Mouse (Mus musculus): Measurements from ENCODE around the gene Wdr95.

Gene Wdr95

GRCm38 (mm10) chr5:149623815-149624675 is 95.6 kb downstream of the Wdr95 start:
- no peak for DNase-seq (ENCODE audit: low spot score)

DNA sequence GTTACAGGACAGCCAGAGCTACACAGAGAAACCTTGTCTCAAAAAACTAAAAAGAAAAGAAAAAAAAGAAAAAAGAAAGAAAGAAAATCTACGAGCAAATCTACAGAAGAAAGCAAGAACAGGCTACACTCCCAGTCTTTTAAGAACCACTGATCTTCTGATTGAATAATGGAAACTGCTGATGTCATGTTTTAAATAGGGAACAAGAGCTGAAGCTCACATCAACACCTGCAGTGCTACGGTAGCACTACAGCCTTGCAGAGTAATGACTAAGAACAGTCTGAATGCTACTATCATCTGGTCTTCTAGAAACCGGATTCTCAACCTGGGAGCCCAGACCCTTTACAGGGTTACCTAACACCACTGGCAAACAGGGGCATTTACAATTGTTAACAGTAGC is 97.1 kb downstream of the Wdr95 start:
- DNase-seq (ENCODE audit: low spot score) = no peak

- DNase-seq (ENCODE audit: low spot score) = no peak
These were observed 106.0 kb downstream of the Wdr95 start for GRCm38 (mm10) chr5:149634409-149635035.

DNA sequence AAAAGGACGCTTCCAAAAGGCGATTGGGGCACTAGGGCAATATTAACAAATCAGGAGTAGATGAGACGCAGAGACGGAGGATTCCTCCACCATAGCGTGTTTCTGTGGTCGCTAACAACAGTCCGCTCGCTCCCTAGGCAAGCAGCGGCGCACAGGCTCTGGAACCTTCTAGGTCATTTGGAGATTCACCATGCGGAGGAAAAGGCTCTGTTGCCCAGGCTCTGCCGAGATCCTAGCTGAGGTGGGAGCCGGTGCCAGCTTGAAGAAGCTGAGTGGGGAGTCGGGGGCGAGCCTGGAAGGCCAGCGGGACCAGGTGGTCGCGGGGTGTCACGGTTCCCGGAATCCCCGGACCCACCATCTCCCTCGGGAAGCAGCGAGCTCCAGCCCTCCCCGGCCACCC is 107.1 kb downstream of the Wdr95 start:
- DNase-seq (ENCODE audit: low spot score) = no peak

- DNase-seq (ENCODE audit: low spot score) = peak; percentile 96
These were observed 107.8 kb downstream of the Wdr95 start, which contains the start of gene Hsph1 for GRCm38 (mm10) chr5:149636075-149636920. Hsph1 (minus strand) TSS chr5:149636376.

- DNase-seq (ENCODE audit: low spot score) = no peak
These were observed 108.8 kb downstream of the Wdr95 start for GRCm38 (mm10) chr5:149637306-149637705.

- DNase-seq (ENCODE audit: low spot score) = no peak
These were observed 112.9 kb downstream of the Wdr95 start for GRCm38 (mm10) chr5:149641277-149641892.

GRCm38 (mm10) chr5:149642366-149642765 is 113.9 kb downstream of the Wdr95 start:
- DNase-seq (ENCODE audit: low spot score) = no peak

DNA sequence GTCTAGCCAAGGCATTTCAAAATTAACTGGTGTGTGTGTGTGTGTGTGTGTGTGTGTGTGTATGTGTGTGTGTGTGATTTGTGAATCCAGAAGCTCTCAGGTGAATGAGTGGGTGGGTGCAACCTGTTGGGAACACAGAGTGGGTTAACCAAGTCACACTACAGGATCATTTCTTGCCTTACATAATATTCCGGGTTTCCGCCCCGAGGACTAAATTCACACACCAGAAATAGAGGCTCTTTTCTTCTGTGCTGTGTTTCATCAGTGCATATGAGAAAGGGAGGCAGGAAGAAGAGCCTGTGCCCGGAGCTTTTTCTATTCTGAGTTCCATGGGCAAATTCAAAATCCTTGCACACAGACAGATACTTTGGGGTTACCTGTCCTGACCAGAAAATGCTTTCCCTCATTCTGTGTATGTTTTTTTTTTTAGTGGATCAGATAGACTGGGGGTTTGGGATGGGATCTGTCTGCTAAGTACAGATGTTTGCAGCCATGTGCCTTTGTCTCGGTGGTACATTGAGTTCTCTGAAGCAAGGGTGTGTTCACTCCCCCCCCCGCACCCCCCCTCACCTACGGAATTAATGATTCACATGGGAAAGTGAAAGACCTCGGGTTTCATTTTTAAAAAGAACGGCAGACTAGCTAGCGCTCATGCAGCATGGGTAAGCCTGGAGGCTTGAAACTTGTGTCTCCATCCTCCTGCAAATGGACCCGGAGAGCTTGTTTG is 114.5 kb downstream of the Wdr95 start:
- no peak for DNase-seq (ENCODE audit: low spot score)

GRCm38 (mm10) chr5:149647367-149648115 is 119.1 kb downstream of the Wdr95 start:
- DNase-seq (ENCODE audit: low spot score) = no peak

GRCm38 (mm10) chr5:149648196-149648595 is 119.7 kb downstream of the Wdr95 start:
- DNase-seq (ENCODE audit: low spot score) = no peak

GRCm38 (mm10) chr5:149648895-149649406 is 120.5 kb downstream of the Wdr95 start:
- no peak for DNase-seq (ENCODE audit: low spot score)

GRCm38 (mm10) chr5:149649499-149650178 is 121.2 kb downstream of the Wdr95 start:
- no peak for DNase-seq (ENCODE audit: low spot score)

DNA sequence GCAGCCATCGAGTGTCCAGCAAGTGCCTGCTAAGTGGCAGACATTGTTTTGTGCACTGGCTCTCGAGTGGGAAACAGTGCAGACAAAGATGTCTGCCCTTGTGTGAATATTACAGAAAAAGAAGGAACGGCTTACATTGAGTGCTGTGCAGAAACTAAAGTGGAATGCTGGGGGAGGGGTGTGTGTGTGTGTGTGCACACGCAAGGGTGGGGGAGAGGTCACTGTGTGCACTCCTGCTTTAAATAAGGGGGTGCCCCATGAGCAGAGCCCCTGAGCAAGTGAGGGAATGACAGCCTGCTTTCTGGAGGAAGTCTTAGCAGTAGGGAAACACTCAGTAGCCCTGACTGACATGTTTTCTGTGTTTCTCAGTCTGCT is 121.7 kb downstream of the Wdr95 start:
- no peak for DNase-seq (ENCODE audit: low spot score)

- no peak for DNase-seq (ENCODE audit: low spot score)
These were observed 127.2 kb downstream of the Wdr95 start for GRCm38 (mm10) chr5:149655636-149656035.

- no peak for DNase-seq (ENCODE audit: low spot score)
These were observed 129.5 kb downstream of the Wdr95 start for GRCm38 (mm10) chr5:149658022-149658421.

DNA sequence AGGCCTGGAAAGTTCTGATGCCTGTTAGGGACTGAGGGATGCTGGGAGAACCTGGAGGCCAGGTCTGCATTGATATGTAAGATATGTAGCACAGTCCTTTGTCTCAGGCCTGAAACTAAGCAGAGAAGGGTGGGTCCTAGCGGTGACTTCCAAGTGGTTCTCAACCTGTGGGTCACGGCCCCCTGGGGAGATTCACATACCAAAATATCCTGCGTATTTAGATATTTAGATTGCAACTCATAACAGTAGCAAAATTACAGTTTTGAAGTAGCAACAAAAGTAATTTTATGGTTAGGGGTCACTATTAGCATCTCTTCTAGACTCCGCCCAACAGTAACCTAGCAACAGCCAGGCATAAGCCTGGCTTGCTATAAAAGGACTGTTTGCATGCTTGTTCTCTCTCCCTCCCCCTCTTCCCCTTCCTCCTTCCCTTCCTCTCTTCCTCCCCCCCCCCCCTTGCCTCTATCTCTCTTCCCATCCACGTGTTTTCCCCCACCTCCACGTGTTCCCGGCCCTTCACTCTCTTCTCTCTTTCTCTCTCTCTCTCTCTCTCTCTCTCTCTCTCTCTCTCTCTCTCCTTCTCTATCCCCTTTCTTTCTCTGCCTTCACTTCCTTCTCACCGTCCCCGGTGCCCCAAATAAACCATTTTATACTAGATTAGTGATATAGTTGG is 130.4 kb downstream of the Wdr95 start:
- no peak for DNase-seq (ENCODE audit: low spot score)

DNA sequence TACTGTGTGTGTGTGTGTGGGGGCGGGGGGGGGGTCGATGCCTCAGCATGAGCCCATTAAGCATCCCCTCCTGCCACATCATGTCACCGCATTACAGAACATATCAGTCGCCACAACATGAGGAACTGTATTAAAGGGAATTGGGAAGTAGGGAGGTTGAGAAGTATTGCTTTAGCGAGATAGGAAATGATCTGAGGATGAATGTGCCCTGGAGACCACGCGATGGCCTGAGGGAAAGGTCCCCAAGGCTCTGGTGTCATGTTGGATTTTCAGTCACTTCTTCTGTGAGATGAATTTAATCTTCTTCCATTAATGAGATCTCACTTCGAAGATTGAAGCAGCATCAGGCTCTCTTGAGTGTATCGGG is 130.9 kb downstream of the Wdr95 start:
- no peak for DNase-seq (ENCODE audit: low spot score)

- no peak for DNase-seq (ENCODE audit: low spot score)
These were observed 132.9 kb downstream of the Wdr95 start for GRCm38 (mm10) chr5:149661428-149661827.
